Mouse (Mus musculus) intestine, embryonic 14.5 days (tissue): ENCODE measurements around the gene A530084C06Rik. TPM values are rescaled to one million over a fixed set of nuclear protein-coding genes. Genes with fewer than 3 reads are reported as not detected.

Source experiments
- ATAC-seq: fragments of 200-750 bp; cut with Nextera tagmentation; replicated peaks from 2 replicates; pipeline ENCODE4 v1.8.0; 2017; ENCODE audit warnings: low read depth, moderate number of reproducible peaks, moderate TSS enrichment, moderate library complexity; ENCODE audit not compliant: low FRiP score, low TSS enrichment
- DNase-seq: peaks from one replicate; pipeline ENCODE4 v3.0.0-alpha.2; 2018; ENCODE audit warnings: low spot score
- H3K27ac ChIP-seq: fragments of 300-500 bp; sonication (generic); 2 replicates; pipeline ENCODE4 v1.5.1; 2014; ENCODE audit warnings: low read depth, mild to moderate bottlenecking, control low read depth
- H3K27me3 ChIP-seq: fragments of 300-500 bp; sonication (generic); replicated peaks from 2 replicates; pipeline ENCODE4 v1.6.1; 2014; ENCODE audit warnings: low read length, control low read depth; ENCODE audit not compliant: control insufficient read depth, insufficient read depth
- H3K36me3 ChIP-seq: fragments of 300-500 bp; sonication (generic); 2 replicates; pipeline ENCODE4 v1.6.1; 2014; ENCODE audit warnings: low read length, control low read depth; ENCODE audit not compliant: control insufficient read depth, insufficient read depth
- H3K4me1 ChIP-seq: fragments of 300-500 bp; sonication (generic); replicated peaks from 2 replicates; pipeline ENCODE4 v1.6.1; 2014; ENCODE audit warnings: low read length, control low read depth, mixed read lengths; ENCODE audit not compliant: control insufficient read depth, insufficient read depth
- H3K4me2 ChIP-seq: fragments of 300-500 bp; sonication (generic); 2 replicates; pipeline ENCODE4 v1.6.1; 2014; ENCODE audit warnings: low read length
- H3K4me3 ChIP-seq: fragments of 300-500 bp; sonication (generic); 2 replicates; pipeline ENCODE4 v1.5.1; 2014; ENCODE audit warnings: low read depth, low read length, control low read depth, mixed read lengths
- H3K9ac ChIP-seq: fragments of 300-500 bp; sonication (generic); 2 replicates; pipeline ENCODE4 v1.6.1; 2014; ENCODE audit warnings: mild to moderate bottlenecking, low read length
- H3K9me3 ChIP-seq: fragments of 300-500 bp; sonication (generic); 2 replicates; pipeline ENCODE4 v1.6.1; 2016; ENCODE audit warnings: low read length, control low read depth; ENCODE audit not compliant: control insufficient read depth
- WGBS: fragments of 180-500 bp; shearing (Covaris S2); extraction: QIAGEN DNeasy Blood & Tissue Kit; methylation state at CpG from one replicate; pipeline ENCODE4 v1.1.7; 2014; 5-methylcytosine and 5-hydroxymethylcytosine counted together
- polyA plus RNA-seq: library from polyadenylated mRNA; unstranded; fragments of >200 nt; fragmentation: Nextera tagmentation; extraction: Ambion mirVana; gene quantifications from 2 replicates; pipeline ENCODE4 v1.2.1, GENCODE M21; 2014

Gene A530084C06Rik
- not detected in 2 replicates for polyA plus RNA-seq

- Histone ChIP-seq H3K27me3 (peaks cover 72% of the 10 kb centered on the region), H3K27ac (no peak within 1 kb of the TSS; the same call in 1 of the 2 replicates), H3K9ac (peak within 1 kb of the TSS; percentile 52), H3K9me3 (no peaks in the 10 kb centered on the region), H3K4me3 (peak within 1 kb of the TSS; percentile 58), H3K36me3 (no peaks in the 10 kb centered on the region), H3K4me2 (peak within 1 kb of the TSS; percentile 100), H3K4me1 (peaks cover 18% of the 10 kb centered on the region)
- ATAC-seq (peak; percentile 37), DNase-seq (peak; percentile 87)
- WGBS, result under 1% methylated on average over 88 of the region's 88 CpGs
Measured at GRCm38 (mm10) chr13:31558521-31559418, at the start of gene A530084C06Rik. Gene A530084C06Rik, minus strand, starts transcription at chr13:31559333.

DNA sequence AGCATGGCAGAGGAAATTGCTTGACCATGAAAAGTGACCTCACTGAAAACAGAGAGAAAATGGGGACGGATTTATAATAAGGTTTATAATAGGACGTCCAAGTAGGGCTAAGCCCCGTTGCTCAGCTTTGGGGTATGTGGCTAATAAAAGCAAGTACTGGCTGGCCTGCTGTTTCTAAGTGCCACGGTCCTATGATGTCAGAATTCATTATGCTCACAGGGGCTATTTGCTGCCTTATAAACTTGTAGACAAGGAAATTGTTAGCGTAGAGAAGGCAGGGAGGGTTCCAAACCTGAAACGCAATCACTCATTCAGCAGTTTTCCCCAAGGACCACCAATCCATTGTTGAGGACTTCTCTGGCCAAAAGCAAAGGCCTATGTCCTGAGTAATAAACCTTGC lies 44.8 kb upstream of the A530084C06Rik start:
- WGBS, result 85% methylated on average over 6 of the region's 6 CpGs
- H3K4me1 ChIP-seq, result no peaks in the 10 kb centered on the region
- H3K27me3 ChIP-seq, result no peaks in the 10 kb centered on the region
- no peak overlapping the region for H3K4me2 ChIP-seq
- no peak overlapping the region for H3K4me3 ChIP-seq
- no peaks in the 10 kb centered on the region for H3K36me3 ChIP-seq
- H3K9me3 ChIP-seq, result no peaks in the 10 kb centered on the region
- H3K27ac ChIP-seq, result no peak overlapping the region
- ATAC-seq, result no peak
- DNase-seq, result no peak
- no peak overlapping the region for H3K9ac ChIP-seq

DNA sequence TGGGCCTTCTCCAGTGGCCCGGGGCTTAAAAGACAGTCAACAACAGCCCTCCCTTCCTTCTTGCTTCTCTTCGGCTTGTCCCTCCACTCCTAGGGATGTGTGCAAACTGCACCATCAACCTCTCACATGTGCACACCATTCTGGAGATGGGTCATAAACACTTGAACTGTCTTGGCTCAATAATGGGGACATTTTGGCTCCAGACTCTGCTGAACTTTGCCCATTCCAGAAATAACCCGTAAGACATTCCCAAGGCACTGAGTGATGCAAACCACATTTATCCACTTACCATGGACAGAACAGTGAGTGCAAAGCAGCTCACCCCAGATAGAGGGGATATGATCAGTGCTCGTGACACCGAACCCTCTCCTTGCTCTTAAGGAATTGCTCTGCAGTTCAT lies 40.4 kb upstream of the A530084C06Rik start:
- no peak overlapping the region for H3K4me2 ChIP-seq
- 76% methylated on average over 5 of the region's 5 CpGs for WGBS

GRCm38 (mm10) chr13:31587341-31587740 lies 28.2 kb upstream of the A530084C06Rik start:
- ATAC-seq, result no peak
- no peak overlapping the region for H3K27ac ChIP-seq
- DNase-seq, result peak; percentile 48
- no peaks in the 10 kb centered on the region for H3K27me3 ChIP-seq
- H3K4me1 ChIP-seq, result no peaks in the 10 kb centered on the region
- H3K9ac ChIP-seq, result no peak overlapping the region
- no peak overlapping the region for H3K4me3 ChIP-seq
- no peaks in the 10 kb centered on the region for H3K9me3 ChIP-seq
- no peaks in the 10 kb centered on the region for H3K36me3 ChIP-seq
- no peak overlapping the region for H3K4me2 ChIP-seq
- WGBS, result 62% methylated on average over 5 of the region's 5 CpGs

More for the DNA sequence above, 40.4 kb upstream of the A530084C06Rik start:
- no peak for DNase-seq
- Histone ChIP-seq H3K36me3 (no peaks in the 10 kb centered on the region), H3K4me1 (no peaks in the 10 kb centered on the region), H3K9me3 (0 out of 2 replicates have a peak, but pooled peaks cover 3% of the 10 kb centered on the region), H3K9ac (no peak overlapping the region), H3K4me3 (no peak overlapping the region), H3K27me3 (no peaks in the 10 kb centered on the region), H3K27ac (no peak overlapping the region)
- ATAC-seq, result no peak

DNA sequence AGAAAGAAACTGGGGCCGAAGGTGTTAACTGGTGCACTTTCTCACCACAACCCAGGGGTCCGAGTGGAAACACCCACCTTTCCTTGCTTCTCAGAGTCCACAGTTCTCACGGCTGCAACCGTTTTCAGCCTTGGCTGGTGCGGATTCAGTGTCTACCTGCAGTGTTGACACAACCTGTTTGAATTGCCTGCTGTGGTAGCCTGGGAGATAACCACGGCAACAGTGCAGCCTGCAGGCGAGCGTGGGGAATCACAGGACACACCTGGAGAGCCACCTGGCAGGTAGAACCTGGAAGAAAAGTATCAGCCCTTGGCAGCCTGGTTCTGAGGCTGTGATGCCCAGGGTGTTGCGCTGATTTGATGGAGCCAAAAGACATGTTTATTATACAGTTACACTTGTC lies 20.7 kb upstream of the A530084C06Rik start:
- ATAC-seq, result no peak; the same call in 1 of the 2 replicates
- DNase-seq, result peak; percentile 69
- Histone ChIP-seq H3K9me3 (no peaks in the 10 kb centered on the region), H3K27ac (no peak overlapping the region), H3K9ac (no peak overlapping the region), H3K4me1 (no peaks in the 10 kb centered on the region), H3K4me3 (no peak overlapping the region), H3K27me3 (no peaks in the 10 kb centered on the region), H3K36me3 (no peaks in the 10 kb centered on the region), H3K4me2 (no peak overlapping the region; the same call in 1 of the 2 replicates)
- WGBS, result 60% methylated on average over 9 of the region's 9 CpGs

- no peaks in the 10 kb centered on the region for H3K36me3 ChIP-seq
- H3K9ac ChIP-seq, result no peak overlapping the region
- DNase-seq (peak; percentile 54), ATAC-seq (peak; percentile 57; the same call in 1 of the 2 replicates)
- H3K9me3 ChIP-seq, result no peaks in the 10 kb centered on the region
- WGBS, result 63% methylated on average over 10 of the region's 10 CpGs
- H3K27ac ChIP-seq, result no peak overlapping the region
- no peaks in the 10 kb centered on the region for H3K4me1 ChIP-seq
- H3K27me3 ChIP-seq, result no peaks in the 10 kb centered on the region
- H3K4me3 ChIP-seq, result no peak overlapping the region
- no peak overlapping the region for H3K4me2 ChIP-seq
Measured at GRCm38 (mm10) chr13:31578389-31578788, 19.3 kb upstream of the A530084C06Rik start.

DNA sequence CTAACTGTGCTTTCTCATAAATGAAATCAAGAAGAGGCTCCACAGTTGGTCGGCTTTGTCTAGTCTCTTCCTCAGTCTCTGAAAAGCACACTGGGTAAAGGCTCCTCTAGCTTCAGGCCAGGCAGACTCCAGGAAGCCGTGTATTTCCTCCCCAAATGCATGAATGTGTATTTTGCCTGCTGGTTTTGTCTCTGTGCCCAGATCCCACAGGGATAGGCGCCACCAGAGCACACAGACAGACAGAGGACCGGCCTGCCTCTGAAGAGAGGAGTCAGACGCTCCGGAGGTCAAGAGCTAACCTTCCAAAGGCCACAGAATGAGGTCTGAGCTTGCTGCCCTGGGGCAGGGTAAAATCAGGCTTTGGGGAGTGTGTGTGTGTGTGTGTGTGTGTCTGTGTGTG lies 18.4 kb upstream of the A530084C06Rik start:
- no peak overlapping the region for H3K27ac ChIP-seq
- ATAC-seq (no peak), DNase-seq (peak; percentile 52)
- H3K9me3 ChIP-seq, result no peaks in the 10 kb centered on the region
- H3K9ac ChIP-seq, result no peak overlapping the region
- H3K4me2 ChIP-seq, result no peak overlapping the region
- H3K36me3 ChIP-seq, result no peaks in the 10 kb centered on the region
- WGBS, result 29% methylated on average over 6 of the region's 6 CpGs
- H3K4me1 ChIP-seq, result no peaks in the 10 kb centered on the region
- H3K27me3 ChIP-seq, result no peaks in the 10 kb centered on the region
- no peak overlapping the region for H3K4me3 ChIP-seq

DNA sequence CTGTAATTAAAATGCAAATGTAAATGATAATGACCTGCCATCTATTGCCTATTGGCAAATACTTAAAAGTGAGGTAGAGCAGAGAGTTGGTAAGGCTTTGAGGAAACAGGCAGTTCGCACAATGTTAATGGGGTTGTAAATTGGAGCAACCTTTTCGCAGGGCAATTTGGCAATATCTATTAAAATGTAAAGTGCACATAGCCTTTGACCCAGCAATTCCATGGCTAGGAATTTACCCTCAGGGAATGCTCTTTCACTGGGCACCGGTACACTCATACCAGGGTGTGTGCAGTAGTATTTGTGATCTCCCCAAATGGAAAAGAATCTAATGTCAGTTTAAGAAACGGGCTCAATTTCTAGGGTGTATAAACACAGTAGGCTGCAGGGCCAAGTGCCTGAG lies 17.6 kb upstream of the A530084C06Rik start:
- no peaks in the 10 kb centered on the region for H3K4me1 ChIP-seq
- ATAC-seq, result no peak
- no peak overlapping the region for H3K4me2 ChIP-seq
- H3K27me3 ChIP-seq, result no peaks in the 10 kb centered on the region
- H3K4me3 ChIP-seq, result no peak overlapping the region
- no peak overlapping the region for H3K9ac ChIP-seq
- peak; percentile 43 for DNase-seq
- 54% methylated on average over 4 of the region's 4 CpGs for WGBS
- H3K9me3 ChIP-seq, result no peaks in the 10 kb centered on the region
- no peak overlapping the region for H3K27ac ChIP-seq
- H3K36me3 ChIP-seq, result no peaks in the 10 kb centered on the region
